Mouse (Mus musculus) liver, embryonic 12.5 days (tissue): ENCODE data around the gene Lrp1. TPM values are rescaled to one million over a fixed set of nuclear protein-coding genes. Genes with fewer than 3 reads are reported as not detected.

Experiments used
- ATAC-seq: fragments of 200-750 bp; cut with Nextera tagmentation; 2 replicates; pipeline ENCODE4 v1.8.0; 2017; ENCODE audit warnings: moderate number of reproducible peaks, mild to moderate bottlenecking, moderate library complexity
- H3K27ac ChIP-seq: fragments of 300-500 bp; sonication (generic); 2 replicates; pipeline ENCODE4 v1.5.1; 2016; ENCODE audit warnings: mild to moderate bottlenecking
- H3K27me3 ChIP-seq: fragments of 300-500 bp; sonication (generic); replicated peaks from 2 replicates; pipeline ENCODE4 v1.6.1; 2016; ENCODE audit warnings: mild to moderate bottlenecking, moderate library complexity
- H3K36me3 ChIP-seq: fragments of 300-500 bp; sonication (generic); 2 replicates; pipeline ENCODE4 v1.6.1; 2016; ENCODE audit warnings: mild to moderate bottlenecking, moderate library complexity
- H3K4me1 ChIP-seq: fragments of 300-500 bp; sonication (generic); 2 replicates; pipeline ENCODE4 v1.6.1; 2016
- H3K4me2 ChIP-seq: fragments of 300-500 bp; sonication (generic); 2 replicates; pipeline ENCODE4 v1.6.1; 2016; ENCODE audit warnings: mild to moderate bottlenecking, moderate library complexity
- H3K4me3 ChIP-seq: fragments of 300-500 bp; sonication (generic); 2 replicates; pipeline ENCODE4 v1.5.1; 2016; ENCODE audit warnings: mild to moderate bottlenecking, moderate library complexity
- H3K9ac ChIP-seq: fragments of 300-500 bp; sonication (generic); 2 replicates; pipeline ENCODE4 v1.6.1; 2016; ENCODE audit warnings: mild to moderate bottlenecking, moderate library complexity
- H3K9me3 ChIP-seq: fragments of 300-500 bp; sonication (generic); replicated peaks from 2 replicates; pipeline ENCODE4 v1.6.1; 2016; ENCODE audit warnings: mild to moderate bottlenecking, moderate library complexity
- WGBS: fragments of 180-500 bp; shearing (Covaris S2); methylation state at CpG from one replicate; pipeline ENCODE4 v1.1.7; 2016; ENCODE audit not compliant: insufficient replicate concordance; 5-methylcytosine and 5-hydroxymethylcytosine counted together
- polyA plus RNA-seq: library from polyadenylated mRNA; unstranded; fragments of >200 nt; fragmentation: Nextera tagmentation; extraction: Ambion mirVana; gene quantifications from 2 replicates; pipeline ENCODE4 v1.2.1, GENCODE M21; 2016

Lrp1 gene
- polyA plus RNA-seq, 1 experiment from 2014 or later: 22.8 TPM

DNA sequence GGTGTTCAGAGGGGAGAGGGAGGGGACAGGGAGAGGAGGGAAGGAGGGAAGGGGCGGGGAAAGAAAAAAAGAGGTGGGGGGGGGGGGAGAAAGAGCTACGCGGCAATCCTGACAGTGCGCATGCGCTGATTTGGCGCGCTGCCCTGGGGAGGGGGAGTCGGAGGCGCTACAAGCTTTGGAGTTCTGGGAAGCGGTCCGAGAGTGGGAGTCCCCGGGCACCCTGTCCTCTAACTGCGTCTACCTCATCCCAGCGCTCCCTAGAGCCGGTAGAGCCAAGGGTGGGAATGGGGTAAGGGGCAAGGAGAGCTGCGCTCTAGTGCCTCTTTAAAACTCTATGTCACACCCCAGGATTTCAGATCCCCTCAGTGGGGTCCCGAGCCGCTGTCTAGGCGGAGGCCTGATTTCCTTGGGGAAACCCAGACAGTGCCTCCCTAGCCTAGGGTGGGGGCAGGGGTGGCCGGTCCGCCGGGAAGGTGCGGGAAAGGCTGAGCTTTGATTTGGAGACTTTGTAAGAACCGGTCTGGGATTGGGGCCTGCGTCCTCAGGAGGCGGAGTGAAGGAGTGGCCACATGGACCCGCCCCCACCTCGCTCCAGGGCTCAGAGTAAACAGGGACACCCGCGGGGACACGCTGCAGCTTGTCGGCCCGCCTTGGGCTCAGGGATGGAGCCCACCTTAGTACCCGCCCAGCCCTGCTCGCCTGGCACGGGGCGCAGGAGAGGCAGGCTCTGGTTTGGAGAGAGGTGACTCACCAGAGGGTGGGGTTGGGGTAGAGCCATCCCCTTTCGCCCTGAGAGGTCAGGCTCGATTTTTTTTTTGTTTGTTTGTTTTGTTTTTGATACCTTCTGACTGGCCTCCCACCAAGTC, 476 bp upstream of the Lrp1 start:
- H3K36me3 ChIP-seq: no peaks in the 10 kb centered on the region
- WGBS: under 1% methylated on average over 34 of the region's 39 CpGs
- peak; percentile 67 for ATAC-seq
- peak overlapping the region; percentile 79 for H3K27ac ChIP-seq
- H3K9ac ChIP-seq: peak overlapping the region; percentile 45; the same call in 1 of the 2 replicates
- peaks cover 47% of the 10 kb centered on the region for H3K4me1 ChIP-seq
- H3K9me3 ChIP-seq: peaks cover 1% of the 10 kb centered on the region; the same call in 1 of the 2 replicates
- H3K4me3 ChIP-seq: peak overlapping the region; percentile 56
- peak overlapping the region; percentile 72 for H3K4me2 ChIP-seq
- peaks cover 65% of the 10 kb centered on the region for H3K27me3 ChIP-seq

- H3K27me3 ChIP-seq: peaks cover 80% of the 10 kb centered on the region
- no peaks in the 10 kb centered on the region for H3K9me3 ChIP-seq
- peak overlapping the region; percentile 56 for H3K4me3 ChIP-seq
- ATAC-seq: no peak
- H3K4me1 ChIP-seq: peaks cover 61% of the 10 kb centered on the region
- peak overlapping the region; percentile 59 for H3K9ac ChIP-seq
- no peaks in the 10 kb centered on the region for H3K36me3 ChIP-seq
- H3K27ac ChIP-seq: peak overlapping the region; percentile 72
- peak overlapping the region; percentile 72 for H3K4me2 ChIP-seq
- WGBS: 12% methylated on average over 11 of the region's 12 CpGs
Measured at GRCm38 (mm10) chr10:127619941-127620405, 975 bp downstream of the Lrp1 start.

GRCm38 (mm10) chr10:127619119-127619721, 1.7 kb downstream of the Lrp1 start:
- H3K27ac ChIP-seq: peak overlapping the region; percentile 72
- no peaks in the 10 kb centered on the region for H3K9me3 ChIP-seq
- peaks cover 69% of the 10 kb centered on the region for H3K4me1 ChIP-seq
- no peak for ATAC-seq
- H3K36me3 ChIP-seq: no peaks in the 10 kb centered on the region
- WGBS: 26% methylated on average over 8 of the region's 8 CpGs
- H3K9ac ChIP-seq: peak overlapping the region; percentile 32
- H3K4me3 ChIP-seq: peak overlapping the region; percentile 56
- peaks cover 85% of the 10 kb centered on the region for H3K27me3 ChIP-seq
- peak overlapping the region; percentile 72 for H3K4me2 ChIP-seq

GRCm38 (mm10) chr10:127618173-127618572, 2.8 kb downstream of the Lrp1 start:
- Histone ChIP-seq H3K36me3 (no peaks in the 10 kb centered on the region), H3K4me3 (no peak overlapping the region), H3K9me3 (no peaks in the 10 kb centered on the region), H3K27me3 (peaks cover 94% of the 10 kb centered on the region), H3K4me2 (peak overlapping the region; percentile 72), H3K9ac (no peak overlapping the region), H3K27ac (no peak overlapping the region; the same call in 1 of the 2 replicates), H3K4me1 (peaks cover 78% of the 10 kb centered on the region)
- 26% methylated on average over 6 of the region's 6 CpGs for WGBS
- no peak for ATAC-seq

DNA sequence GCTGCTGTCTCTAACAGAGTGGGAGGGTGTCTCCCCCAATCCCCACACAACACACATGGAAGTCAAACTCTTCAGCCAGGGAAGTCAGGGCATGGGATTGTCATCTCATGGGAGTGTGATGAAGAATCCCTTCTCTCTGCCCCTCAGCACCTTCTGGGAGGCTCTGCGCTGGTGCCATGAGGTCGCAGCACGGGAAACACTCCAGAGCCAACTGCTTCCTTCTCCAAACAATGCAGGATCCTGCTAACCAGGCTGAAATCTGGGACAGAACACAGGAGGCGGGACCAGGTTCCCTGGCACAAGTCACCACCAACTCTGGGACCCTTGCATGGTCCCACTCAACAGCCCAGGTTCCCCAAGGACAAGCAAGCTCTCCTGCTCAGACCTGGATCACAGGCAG, 3.7 kb downstream of the Lrp1 start:
- 42% methylated on average over 4 of the region's 4 CpGs for WGBS
- no peak for ATAC-seq
- Histone ChIP-seq H3K4me2 (no peak overlapping the region), H3K4me1 (peaks cover 86% of the 10 kb centered on the region), H3K9ac (no peak overlapping the region), H3K27me3 (peaks cover 96% of the 10 kb centered on the region), H3K27ac (no peak overlapping the region), H3K9me3 (no peaks in the 10 kb centered on the region), H3K36me3 (no peaks in the 10 kb centered on the region; the same call in 1 of the 2 replicates), H3K4me3 (no peak overlapping the region)

DNA sequence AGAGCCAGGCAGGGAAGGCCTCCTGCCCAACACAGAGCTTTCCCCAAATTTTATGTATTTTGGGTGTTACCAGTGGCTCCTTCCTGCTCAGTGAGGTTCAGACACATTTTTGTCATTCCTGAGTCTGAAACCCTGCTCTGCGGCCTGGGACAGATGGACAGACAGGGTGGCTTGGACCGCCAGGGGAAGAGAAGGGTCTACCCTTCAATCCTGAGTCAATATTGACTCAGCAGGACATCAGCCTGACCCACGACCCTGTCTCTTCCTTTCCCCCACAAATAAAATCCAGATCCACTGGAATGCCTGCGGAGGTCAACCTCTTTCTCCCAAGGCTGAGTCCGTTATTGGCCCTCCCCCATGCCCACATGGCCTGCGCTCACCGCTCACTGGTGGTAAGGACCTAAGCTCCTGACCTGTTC, 4.7 kb downstream of the Lrp1 start:
- no peak overlapping the region for H3K9ac ChIP-seq
- H3K36me3 ChIP-seq: peaks cover 10% of the 10 kb centered on the region; the same call in 1 of the 2 replicates
- peak overlapping the region; percentile 68; the same call in 1 of the 2 replicates for H3K27ac ChIP-seq
- H3K4me2 ChIP-seq: no peak overlapping the region
- no peaks in the 10 kb centered on the region for H3K9me3 ChIP-seq
- H3K4me3 ChIP-seq: no peak overlapping the region
- peaks cover 90% of the 10 kb centered on the region for H3K27me3 ChIP-seq
- no peak for ATAC-seq
- peaks cover 86% of the 10 kb centered on the region for H3K4me1 ChIP-seq
- WGBS: 38% methylated on average over 7 of the region's 7 CpGs

GRCm38 (mm10) chr10:127615591-127615990, 5.4 kb downstream of the Lrp1 start:
- peaks cover 13% of the 10 kb centered on the region for H3K36me3 ChIP-seq
- H3K4me1 ChIP-seq: peaks cover 80% of the 10 kb centered on the region
- no peak overlapping the region for H3K4me2 ChIP-seq
- no peak overlapping the region for H3K4me3 ChIP-seq
- no peak for ATAC-seq
- no peak overlapping the region for H3K9ac ChIP-seq
- peak overlapping the region; percentile 68 for H3K27ac ChIP-seq
- peaks cover 83% of the 10 kb centered on the region for H3K27me3 ChIP-seq
- no peaks in the 10 kb centered on the region for H3K9me3 ChIP-seq
- WGBS: 53% methylated on average over 3 of the region's 3 CpGs

- H3K9ac ChIP-seq: peak overlapping the region; percentile 18; the same call in 1 of the 2 replicates
- H3K9me3 ChIP-seq: no peaks in the 10 kb centered on the region
- peaks cover 77% of the 10 kb centered on the region for H3K27me3 ChIP-seq
- peaks cover 19% of the 10 kb centered on the region for H3K36me3 ChIP-seq
- peak overlapping the region; percentile 68; the same call in 1 of the 2 replicates for H3K27ac ChIP-seq
- ATAC-seq: no peak
- H3K4me3 ChIP-seq: no peak overlapping the region
- no peak overlapping the region for H3K4me2 ChIP-seq
- H3K4me1 ChIP-seq: peaks cover 78% of the 10 kb centered on the region
- WGBS: 7% methylated on average over 2 of the region's 2 CpGs
Measured at GRCm38 (mm10) chr10:127615034-127615374, 5.9 kb downstream of the Lrp1 start.

DNA sequence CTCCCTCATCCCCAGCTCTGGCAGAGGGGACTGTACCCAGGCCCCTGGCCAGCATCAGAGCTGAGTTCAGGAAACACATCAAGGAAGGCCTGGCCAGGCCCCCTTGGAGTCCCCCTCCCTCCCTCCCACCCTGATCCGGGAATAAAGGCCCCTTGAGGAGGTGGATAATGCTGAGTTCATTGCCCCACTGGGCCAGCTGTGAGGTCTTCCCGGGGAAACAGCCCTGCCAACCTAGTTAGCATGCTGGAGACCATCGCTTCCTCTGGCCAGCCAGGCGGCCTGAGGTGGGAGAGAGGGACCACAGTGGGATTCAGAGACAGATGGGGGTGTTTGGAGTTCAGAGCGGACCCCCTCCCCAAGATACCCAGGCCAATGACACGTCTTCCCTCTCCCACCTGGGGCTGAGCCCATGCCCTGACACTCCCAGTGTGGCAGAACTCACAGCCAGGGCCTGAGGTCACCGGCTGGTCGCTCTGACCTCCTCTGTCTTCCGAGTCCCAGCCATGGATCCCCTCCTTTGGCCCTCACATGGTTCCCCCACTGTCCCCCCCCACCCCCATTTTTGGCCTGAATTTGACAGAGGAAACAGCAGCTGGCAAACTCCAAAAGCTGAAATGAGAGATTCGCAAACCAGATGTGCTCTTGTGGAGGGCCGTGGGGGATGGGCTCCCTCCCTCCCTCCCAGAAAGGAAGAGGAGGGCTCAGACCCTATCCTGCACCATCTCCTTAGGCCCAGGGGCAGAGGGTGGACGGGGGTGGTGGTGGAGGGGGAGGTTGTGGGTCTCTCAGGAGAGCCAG, 6.5 kb downstream of the Lrp1 start:
- Histone ChIP-seq H3K27me3 (peaks cover 71% of the 10 kb centered on the region), H3K4me2 (no peak overlapping the region), H3K9me3 (no peaks in the 10 kb centered on the region), H3K4me1 (peaks cover 78% of the 10 kb centered on the region), H3K27ac (no peak overlapping the region), H3K4me3 (no peak overlapping the region), H3K36me3 (peaks cover 25% of the 10 kb centered on the region), H3K9ac (peak overlapping the region; percentile 18; the same call in 1 of the 2 replicates)
- WGBS: 22% methylated on average over 12 of the region's 12 CpGs
- ATAC-seq: no peak

GRCm38 (mm10) chr10:127612079-127612775, 8.7 kb downstream of the Lrp1 start:
- Histone ChIP-seq H3K4me1 (peaks cover 59% of the 10 kb centered on the region), H3K36me3 (peaks cover 32% of the 10 kb centered on the region), H3K4me2 (no peak overlapping the region), H3K4me3 (no peak overlapping the region), H3K9ac (no peak overlapping the region), H3K9me3 (no peaks in the 10 kb centered on the region), H3K27ac (no peak overlapping the region), H3K27me3 (peaks cover 49% of the 10 kb centered on the region)
- ATAC-seq: peak; percentile 56
- 43% methylated on average over 14 of the region's 14 CpGs for WGBS

DNA sequence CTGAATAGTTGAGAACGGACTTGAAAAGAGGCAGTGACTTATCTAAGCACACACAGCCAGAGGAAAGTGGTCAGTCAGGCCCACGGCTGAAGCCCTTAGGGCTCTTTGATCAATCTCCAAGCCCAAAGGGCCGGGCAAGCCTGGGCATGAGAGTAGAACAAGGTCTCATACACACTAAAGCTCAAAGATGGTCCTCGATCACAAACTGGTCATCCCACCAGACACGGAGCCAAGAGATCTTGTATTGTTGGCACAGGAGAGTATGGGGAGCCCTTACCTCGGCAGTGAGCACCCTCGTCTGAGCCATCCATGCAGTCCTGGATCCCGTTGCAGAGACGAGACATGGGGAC, 10.9 kb downstream of the Lrp1 start:
- no peak overlapping the region for H3K4me2 ChIP-seq
- peaks cover 39% of the 10 kb centered on the region for H3K36me3 ChIP-seq
- peaks cover 42% of the 10 kb centered on the region for H3K4me1 ChIP-seq
- H3K27ac ChIP-seq: no peak overlapping the region
- H3K4me3 ChIP-seq: no peak overlapping the region
- H3K9me3 ChIP-seq: no peaks in the 10 kb centered on the region
- H3K9ac ChIP-seq: no peak overlapping the region
- ATAC-seq: no peak
- peaks cover 35% of the 10 kb centered on the region for H3K27me3 ChIP-seq
- 63% methylated on average over 9 of the region's 9 CpGs for WGBS
